Mouse (Mus musculus) gonadal fat pad, adult 2 months (tissue): Measurements from ENCODE around the gene Sema4a. TPM values are rescaled to one million over a fixed set of nuclear protein-coding genes. Genes with fewer than 3 reads are reported as not detected.

Experiments
- DNase-seq: peaks from one replicate; pipeline ENCODE4 v3.0.0-alpha.2; 2012; ENCODE audit warnings: low read depth
- polyA plus RNA-seq: library from polyadenylated mRNA; depleted of rRNA; stranded (reverse); fragments of >200 nt; gene quantifications from 2 replicates; pipeline ENCODE4 v1.2.3, GENCODE M21; 2012; rRNA removed

The Sema4a gene
- 100 and 129 TPM in 2 replicates for polyA plus RNA-seq

GRCm38 (mm10) chr3:88460983-88461696 lies at the start of gene Sema4a:
TSS of gene Sema4a (minus strand) at chr3:88461182.
- DNase-seq: no peak

- no peak for DNase-seq
Observed at GRCm38 (mm10) chr3:88509692-88510420, 48.9 kb upstream of the Sema4a start, which contains the start of gene Lmna. TSS of gene Lmna (minus strand) at chr3:88509956.

GRCm38 (mm10) chr3:88509250-88509649 lies 48.3 kb upstream of the Sema4a start:
- DNase-seq: no peak

GRCm38 (mm10) chr3:88505765-88506164 lies 44.8 kb upstream of the Sema4a start:
- DNase-seq: no peak

GRCm38 (mm10) chr3:88505081-88505480 lies 44.1 kb upstream of the Sema4a start:
- DNase-seq: no peak

GRCm38 (mm10) chr3:88503881-88504746 lies 43.1 kb upstream of the Sema4a start:
- DNase-seq: no peak

- DNase-seq: no peak
Observed at GRCm38 (mm10) chr3:88503505-88503863, 42.5 kb upstream of the Sema4a start.

- DNase-seq: no peak
Observed at GRCm38 (mm10) chr3:88502641-88503504, 41.9 kb upstream of the Sema4a start.

GRCm38 (mm10) chr3:88502031-88502571 lies 41.1 kb upstream of the Sema4a start:
- no peak for DNase-seq

- DNase-seq: no peak
Observed at GRCm38 (mm10) chr3:88501366-88502030, 40.5 kb upstream of the Sema4a start.

GRCm38 (mm10) chr3:88500655-88501365 lies 39.8 kb upstream of the Sema4a start:
- no peak for DNase-seq

- no peak for DNase-seq
Observed at GRCm38 (mm10) chr3:88500087-88500486, 39.1 kb upstream of the Sema4a start.

GRCm38 (mm10) chr3:88499580-88499979 lies 38.6 kb upstream of the Sema4a start:
- DNase-seq: no peak

GRCm38 (mm10) chr3:88495741-88496415 lies 34.9 kb upstream of the Sema4a start:
- DNase-seq: no peak

GRCm38 (mm10) chr3:88494836-88495628 lies 34.0 kb upstream of the Sema4a start:
- DNase-seq: no peak

GRCm38 (mm10) chr3:88493706-88494582 lies 33.0 kb upstream of the Sema4a start:
- DNase-seq: no peak

- no peak for DNase-seq
Observed at GRCm38 (mm10) chr3:88487396-88487795, 26.4 kb upstream of the Sema4a start.
